ENCODE assay signal across 8 mouse cellular contexts in genomic region chr7:19577877-19578414, GRCm38 (mm10). TPM values are rescaled to one million over a fixed set of nuclear protein-coding genes. Genes with fewer than 3 reads are reported as not detected.
DNase-seq lines count a peak whose midpoint lies in the region; ATAC-seq lines count a peak whose summit lies in the region.

No protein-coding gene starts in this region.

- WGBS in kidney, embryonic 14.5 days: 13% methylated on average over 10 of the region's 10 CpGs
- 20% methylated on average over 10 of the region's 10 CpGs for WGBS in embryonic facial prominence, embryonic 11.5 days
- 14% methylated on average over 10 of the region's 10 CpGs for WGBS in stomach, embryonic 16.5 days

- DNase-seq in kidney, postnatal 14 days: no peak
- no peak for DNase-seq in embryonic facial prominence, embryonic 11.5 days (ENCODE audit: low spot score)
- no peak for DNase-seq in thymus, adult 18-20 months
- DNase-seq in left cerebral cortex, postnatal 10 days (ENCODE audit: extremely low spot score in 1 of 2, low spot score in 2 of 2): no peak

- peaks cover 6% of the 10 kb centered on the region for H3K4me1 ChIP-seq in kidney, embryonic 14.5 days (ENCODE audit: control insufficient read depth, insufficient read depth, low read length)
- H3K4me1 ChIP-seq in embryonic facial prominence, embryonic 11.5 days (ENCODE audit: control insufficient read depth, insufficient read depth, low read length): no peaks in the 10 kb centered on the region; the same call in 1 of the 2 replicates
- H3K4me1 ChIP-seq in stomach, embryonic 16.5 days (ENCODE audit: control insufficient read depth, insufficient read depth, low read length): peaks cover 20% of the 10 kb centered on the region

- peak overlapping the region; percentile 40 for H3K4me3 ChIP-seq in kidney, embryonic 14.5 days (ENCODE audit: low read length)
- H3K4me3 ChIP-seq in embryonic facial prominence, embryonic 11.5 days (ENCODE audit: low read depth, low read length): peak overlapping the region; percentile 32; the same call in 1 of the 2 replicates
- peak overlapping the region; percentile 51 for H3K4me3 ChIP-seq in stomach, embryonic 16.5 days (replicated peaks; ENCODE audit: low read length)

- peak overlapping the region; percentile 81 for H3K4me2 ChIP-seq in kidney, embryonic 14.5 days (replicated peaks; ENCODE audit: low read depth, low read length)
- peak overlapping the region; percentile 57 for H3K4me2 ChIP-seq in embryonic facial prominence, embryonic 11.5 days (ENCODE audit: low read depth, low read length)
- H3K4me2 ChIP-seq in stomach, embryonic 16.5 days (ENCODE audit: low read depth, low read length): peak overlapping the region; percentile 81

- ATAC-seq in kidney, embryonic 14.5 days (ENCODE audit: low FRiP score, low TSS enrichment): no peak
- no peak for ATAC-seq in embryonic facial prominence, embryonic 11.5 days (replicated peaks; ENCODE audit: insufficient number of reproducible peaks, low FRiP score, low TSS enrichment, low read depth)
- ATAC-seq in inflammation-experienced regulatory T-cells, adult 6 months: peak; percentile 9
- peak; percentile 87 for ATAC-seq in megakaryocyte, adult 5-6 weeks (ENCODE audit: poor library complexity, severe bottlenecking)
- no peak for ATAC-seq in stomach, embryonic 16.5 days (ENCODE audit: insufficient read depth, low FRiP score)

- H3K27ac ChIP-seq in kidney, embryonic 14.5 days (ENCODE audit: low read depth, low read length): no peak overlapping the region
- H3K27ac ChIP-seq in embryonic facial prominence, embryonic 11.5 days (replicated peaks; ENCODE audit: low read depth, low read length): no peak overlapping the region
- H3K27ac ChIP-seq in stomach, embryonic 16.5 days (ENCODE audit: low read length): peak overlapping the region; percentile 7; the same call in 1 of the 2 replicates

- peaks cover 23% of the 10 kb centered on the region for H3K27me3 ChIP-seq in kidney, embryonic 14.5 days (ENCODE audit: control insufficient read depth, insufficient read depth, low read length)
- peaks cover 22% of the 10 kb centered on the region for H3K27me3 ChIP-seq in embryonic facial prominence, embryonic 11.5 days (ENCODE audit: control insufficient read depth, insufficient read depth, low read length)
- peaks cover 18% of the 10 kb centered on the region for H3K27me3 ChIP-seq in stomach, embryonic 16.5 days (ENCODE audit: control insufficient read depth, insufficient read depth, low read length)

- H3K9ac ChIP-seq in kidney, embryonic 14.5 days (ENCODE audit: low read depth, low read length): peak overlapping the region; percentile 54
- no peak overlapping the region for H3K9ac ChIP-seq in embryonic facial prominence, embryonic 11.5 days (replicated peaks; ENCODE audit: low read length)
- peak overlapping the region; percentile 73 for H3K9ac ChIP-seq in stomach, embryonic 16.5 days (ENCODE audit: low read length)

- H3K9me3 ChIP-seq in kidney, embryonic 14.5 days (ENCODE audit: control insufficient read depth, low read length): no peaks in the 10 kb centered on the region
- H3K9me3 ChIP-seq in embryonic facial prominence, embryonic 11.5 days (replicated peaks; ENCODE audit: control insufficient read depth, low read length): no peaks in the 10 kb centered on the region
- no peaks in the 10 kb centered on the region for H3K9me3 ChIP-seq in stomach, embryonic 16.5 days (replicated peaks; ENCODE audit: control insufficient read depth, low read length)

- intact Hi-C loops in left cerebral cortex, postnatal 10 days (cut with DNase I): no loop called here

- H3K36me3 ChIP-seq in kidney, embryonic 14.5 days (ENCODE audit: control insufficient read depth, insufficient read depth, low read length): peaks cover 27% of the 10 kb centered on the region
- H3K36me3 ChIP-seq in embryonic facial prominence, embryonic 11.5 days (replicated peaks; ENCODE audit: control insufficient read depth, insufficient read depth, low read depth, low read length): no peaks in the 10 kb centered on the region; the same call in none of the 2 replicates
- H3K36me3 ChIP-seq in stomach, embryonic 16.5 days (ENCODE audit: control insufficient read depth, insufficient read depth, low read length): peaks cover 7% of the 10 kb centered on the region; the same call in 1 of the 2 replicates

RNA-seq across cellular contexts. Expression of gene Gemin7, which starts 0.6 kb away (rescaled TPM):
- polyA plus RNA-seq in kidney, embryonic 14.5 days (2014; fragmentation: Nextera tagmentation; extraction: Ambion mirVana): 168 and 179 TPM in 2 replicates
- 158 and 167 TPM in 2 replicates for polyA plus RNA-seq in embryonic facial prominence, embryonic 11.5 days (2014; fragmentation: Nextera tagmentation; extraction: Ambion mirVana)
- polyA plus RNA-seq in inflammation-experienced regulatory T-cells, adult 6 months (2017; shearing (Covaris generic)): 100 to 1,000 TPM in 1 of 3 experiments, 10 to 100 TPM in 2; 77.6 to 107 (median 89.0) TPM
- 78.2 and 107 TPM in 2 replicates for total RNA-seq in megakaryocyte, adult 5-6 weeks (2015)
- total RNA-seq in megakaryocyte, adult 5-6 weeks (2017): 39.9 and 49.3 TPM in 2 replicates
- 141 and 153 TPM in 2 replicates for polyA plus RNA-seq in stomach, embryonic 16.5 days (2015; fragmentation: Nextera tagmentation; extraction: Ambion mirVana)
- 10 to 100 TPM; 51.7 to 55.2 TPM for total RNA-seq in left cerebral cortex, postnatal 10 days (2021)

RNA-seq across cellular contexts. Expression of gene Zfp296, which starts 0.9 kb away (rescaled TPM):
- 0.33 and 0.68 TPM in 2 replicates for polyA plus RNA-seq in kidney, embryonic 14.5 days (2014; fragmentation: Nextera tagmentation; extraction: Ambion mirVana)
- 0.22 and 0.31 TPM in 2 replicates for polyA plus RNA-seq in embryonic facial prominence, embryonic 11.5 days (2014; fragmentation: Nextera tagmentation; extraction: Ambion mirVana)
- 1 to 10 TPM in 2 of 3 experiments, under 1 TPM in 1; 0.87 to 2.3 (median 2.0) TPM for polyA plus RNA-seq in inflammation-experienced regulatory T-cells, adult 6 months (2017; shearing (Covaris generic))
- 4.5 and 5.4 TPM in 2 replicates for total RNA-seq in megakaryocyte, adult 5-6 weeks (2015)
- 3.2 and 4.8 TPM in 2 replicates for total RNA-seq in megakaryocyte, adult 5-6 weeks (2017)
- polyA plus RNA-seq in stomach, embryonic 16.5 days (2015; fragmentation: Nextera tagmentation; extraction: Ambion mirVana): 2.8 and 3.7 TPM in 2 replicates
- total RNA-seq in left cerebral cortex, postnatal 10 days (2021): under 1 TPM; 0.36 to 0.45 TPM

RNA-seq across cellular contexts. Expression of gene Ppp1r37, which starts 15.1 kb away (rescaled TPM):
- polyA plus RNA-seq in kidney, embryonic 14.5 days (2014; fragmentation: Nextera tagmentation; extraction: Ambion mirVana): 6.5 and 23.0 TPM in 2 replicates
- polyA plus RNA-seq in embryonic facial prominence, embryonic 11.5 days (2014; fragmentation: Nextera tagmentation; extraction: Ambion mirVana): 3.6 and 3.7 TPM in 2 replicates
- 1 to 10 TPM; 2.5 to 5.3 (median 2.8) TPM for polyA plus RNA-seq in inflammation-experienced regulatory T-cells, adult 6 months (2017; shearing (Covaris generic))
- total RNA-seq in megakaryocyte, adult 5-6 weeks (2015): 10.4 and 13.1 TPM in 2 replicates
- total RNA-seq in megakaryocyte, adult 5-6 weeks (2017): 14.1 and 14.3 TPM in 2 replicates
- 19.1 and 20.4 TPM in 2 replicates for polyA plus RNA-seq in stomach, embryonic 16.5 days (2015; fragmentation: Nextera tagmentation; extraction: Ambion mirVana)
- total RNA-seq in left cerebral cortex, postnatal 10 days (2021): 10 to 100 TPM; 78.7 to 79.3 TPM

RNA-seq across cellular contexts. Expression of gene Clasrp, which starts 26.3 kb away (rescaled TPM):
- polyA plus RNA-seq in kidney, embryonic 14.5 days (2014; fragmentation: Nextera tagmentation; extraction: Ambion mirVana): 44.3 and 48.4 TPM in 2 replicates
- polyA plus RNA-seq in embryonic facial prominence, embryonic 11.5 days (2014; fragmentation: Nextera tagmentation; extraction: Ambion mirVana): 36.0 and 37.4 TPM in 2 replicates
- polyA plus RNA-seq in inflammation-experienced regulatory T-cells, adult 6 months (2017; shearing (Covaris generic)): 10 to 100 TPM in 1 of 3 experiments, 1 to 10 TPM in 2; 8.1 to 10.8 (median 9.8) TPM
- 15.8 and 23.4 TPM in 2 replicates for total RNA-seq in megakaryocyte, adult 5-6 weeks (2015)
- total RNA-seq in megakaryocyte, adult 5-6 weeks (2017): 28.8 and 32.6 TPM in 2 replicates
- 28.6 and 35.2 TPM in 2 replicates for polyA plus RNA-seq in stomach, embryonic 16.5 days (2015; fragmentation: Nextera tagmentation; extraction: Ambion mirVana)
- 10 to 100 TPM; 78.0 to 81.5 TPM for total RNA-seq in left cerebral cortex, postnatal 10 days (2021)

RNA-seq across cellular contexts. Expression of gene Relb, which starts 51.3 kb away (rescaled TPM):
- polyA plus RNA-seq in kidney, embryonic 14.5 days (2014; fragmentation: Nextera tagmentation; extraction: Ambion mirVana): 7.3 and 9.3 TPM in 2 replicates
- 3.8 and 4.3 TPM in 2 replicates for polyA plus RNA-seq in embryonic facial prominence, embryonic 11.5 days (2014; fragmentation: Nextera tagmentation; extraction: Ambion mirVana)
- polyA plus RNA-seq in inflammation-experienced regulatory T-cells, adult 6 months (2017; shearing (Covaris generic)): 10 to 100 TPM; 11.2 to 18.9 (median 17.4) TPM
- total RNA-seq in megakaryocyte, adult 5-6 weeks (2015): 8.3 and 8.6 TPM in 2 replicates
- total RNA-seq in megakaryocyte, adult 5-6 weeks (2017): 9.3 and 10.3 TPM in 2 replicates
- 9.0 and 11.3 TPM in 2 replicates for polyA plus RNA-seq in stomach, embryonic 16.5 days (2015; fragmentation: Nextera tagmentation; extraction: Ambion mirVana)
- total RNA-seq in left cerebral cortex, postnatal 10 days (2021): 1 to 10 TPM; 5.9 to 6.5 TPM

Comparison
In these comparisons a context has a peak if more than half of its experiments do, and no peak if none do; other contexts are left out.
1. ATAC-seq: peak in inflammation-experienced regulatory T-cells, adult 6 months (single experiment) and megakaryocyte, adult 5-6 weeks (single experiment); none in kidney, embryonic 14.5 days (single experiment), embryonic facial prominence, embryonic 11.5 days (single experiment) and stomach, embryonic 16.5 days (single experiment).
2. Peak in every context shown above with its lines, with median percentiles within 50 percentile points of each other: H3K4me2 ChIP-seq and H3K4me3 ChIP-seq.